Mouse (Mus musculus) C2C12 (cell line): ENCODE measurements around the gene Dhx32. TPM values are rescaled to one million over a fixed set of nuclear protein-coding genes. Genes with fewer than 3 reads are reported as not detected.

Source experiments
- H3K27me3 ChIP-seq: one replicate; pipeline ENCODE4 v1.6.1; 2011; ENCODE audit not compliant: control insufficient read depth, insufficient read depth, insufficient read length
- H3K36me3 ChIP-seq: one replicate; pipeline ENCODE4 v1.6.1; 2011; ENCODE audit not compliant: control insufficient read depth, insufficient read depth
- H3K4me3 ChIP-seq: one replicate; pipeline ENCODE4 v1.5.1; 2011; ENCODE audit warnings: mild to moderate bottlenecking, control low read depth; ENCODE audit not compliant: poor library complexity, insufficient read depth, severe bottlenecking
- H3K79me2 ChIP-seq: one replicate; pipeline ENCODE4 v1.6.1; 2011; ENCODE audit not compliant: control insufficient read depth, insufficient read depth
- H3K79me3 ChIP-seq: one replicate; pipeline ENCODE4 v1.6.1; 2011; ENCODE audit warnings: low read depth, control low read depth
- H3ac ChIP-seq: one replicate; pipeline ENCODE3; 2011; ENCODE audit warnings: low read depth; ENCODE audit not compliant: control insufficient read depth, insufficient read length
- CEBPB ChIP-seq: IDR thresholded peaks from one replicate; pipeline ENCODE4 v1.6.1; 2011; ENCODE audit warnings: low read depth, mild to moderate bottlenecking, control low read depth, moderate library complexity
- CTCF ChIP-seq: IDR thresholded peaks from one replicate; pipeline ENCODE4 v1.5.1; 2011; ENCODE audit not compliant: control insufficient read depth, insufficient read depth, insufficient read length
- FOSL1 ChIP-seq: IDR thresholded peaks from one replicate; pipeline ENCODE4 v1.8.0; 2011; ENCODE audit warnings: mild to moderate bottlenecking, low read length; ENCODE audit not compliant: poor library complexity, insufficient read depth, severe bottlenecking
- MAX ChIP-seq: IDR thresholded peaks from one replicate; pipeline ENCODE4 v1.6.1; 2011; ENCODE audit warnings: mild to moderate bottlenecking, control low read depth
- MYOD1 ChIP-seq: IDR thresholded peaks from one replicate; pipeline ENCODE4 v1.6.1; 2011; ENCODE audit warnings: low read depth; ENCODE audit not compliant: control insufficient read depth, insufficient read length
- MYOG ChIP-seq: IDR thresholded peaks from one replicate; pipeline ENCODE4 v1.6.1; 2011; ENCODE audit not compliant: control insufficient read depth, insufficient read length; ENCODE audit errors: extremely low read depth
- USF1 ChIP-seq: IDR thresholded peaks from one replicate; pipeline ENCODE4 v1.6.1; 2011; ENCODE audit warnings: low read depth, mild to moderate bottlenecking, control low read depth, moderate library complexity
- polyA plus RNA-seq: library from polyadenylated mRNA; unstranded; fragments of >200 nt; fragmentation: generic; extraction: Trizol; gene quantifications from one replicate; pipeline ENCODE4 v1.2.1, GENCODE M21; 2012; ENCODE audit warnings: missing spikeins

Dhx32 gene
- polyA plus RNA-seq, 1 experiment: 27.0 TPM

DNA sequence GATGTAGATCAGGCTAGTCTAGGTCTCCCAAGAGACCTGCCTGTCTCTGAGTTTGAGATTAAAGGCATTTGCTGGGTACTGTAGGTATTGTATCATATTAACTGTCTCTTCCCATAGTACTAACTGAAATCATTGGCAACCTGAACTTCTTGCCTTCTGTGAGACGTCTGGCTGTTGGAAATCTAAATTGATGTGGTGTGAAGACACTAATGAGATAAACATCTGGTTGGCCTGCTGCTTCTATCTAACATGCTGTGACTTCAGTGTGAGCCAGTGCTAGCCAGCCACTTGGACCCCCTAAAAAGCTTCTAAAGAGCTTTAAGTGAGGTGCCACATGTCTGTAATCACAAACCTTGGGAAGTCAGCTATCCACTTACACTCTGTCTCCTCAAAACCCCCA lies 10.2 kb upstream of the Dhx32 start:
- H3K36me3 ChIP-seq: no peaks in the 10 kb centered on the region

GRCm38 (mm10) chr7:133790608-133791229 lies 8.2 kb upstream of the Dhx32 start:
- H3K36me3 ChIP-seq: no peaks in the 10 kb centered on the region
- no peaks in the 10 kb centered on the region for H3K27me3 ChIP-seq
- H3K4me3 ChIP-seq: no peak overlapping the region
- H3K79me3 ChIP-seq: no peaks in the 10 kb centered on the region
- H3K79me2 ChIP-seq: no peaks in the 10 kb centered on the region
- TF ChIP-seq FOSL1 (no peak), MAX (no peak), CTCF (no peak), MYOD1 (no peak), CEBPB (no peak)
- no peak overlapping the region for H3ac ChIP-seq

More for the DNA sequence above, 10.2 kb upstream of the Dhx32 start:
- TF ChIP-seq MAX (no peak), FOSL1 (no peak), CTCF (no peak), CEBPB (no peak), USF1 (no peak), MYOD1 (no peak)
- no peak overlapping the region for H3K4me3 ChIP-seq
- peak overlapping the region; percentile 15 for H3ac ChIP-seq
- H3K79me3 ChIP-seq: no peaks in the 10 kb centered on the region
- no peaks in the 10 kb centered on the region for H3K79me2 ChIP-seq
- H3K27me3 ChIP-seq: no peaks in the 10 kb centered on the region

- Histone ChIP-seq H3K27me3 (no peaks in the 10 kb centered on the region), H3K79me2 (no peaks in the 10 kb centered on the region)
These were observed 7.6 kb upstream of the Dhx32 start for GRCm38 (mm10) chr7:133790171-133790570.

DNA sequence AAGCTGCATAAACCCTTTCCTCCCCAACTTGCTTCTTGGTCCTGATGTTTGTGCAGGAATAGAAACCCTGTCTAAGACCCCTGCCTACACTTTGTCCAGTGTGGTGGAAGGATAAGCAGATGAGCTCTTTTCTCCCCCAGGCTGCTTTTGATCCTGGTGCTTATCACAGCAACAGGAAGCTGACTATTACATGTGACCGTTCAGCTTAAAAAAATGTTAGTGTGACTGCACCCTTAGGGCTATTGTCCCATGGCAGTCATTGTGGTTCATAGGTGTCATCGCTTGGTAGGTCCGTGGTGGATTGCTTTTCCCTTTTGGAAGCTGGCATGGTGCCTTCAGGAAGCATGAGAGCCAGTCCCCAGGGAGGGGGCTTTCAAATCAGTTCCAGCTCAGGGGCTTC lies 5.6 kb upstream of the Dhx32 start:
- no peak overlapping the region for H3K4me3 ChIP-seq
- H3ac ChIP-seq: no peak overlapping the region
- TF ChIP-seq MYOG: no peak
- TF ChIP-seq MYOD1: no peak
- TF ChIP-seq FOSL1: no peak
- no peak for TF ChIP-seq USF1
- no peak for TF ChIP-seq MAX
- H3K79me2 ChIP-seq: no peaks in the 10 kb centered on the region
- no peaks in the 10 kb centered on the region for H3K79me3 ChIP-seq
- H3K36me3 ChIP-seq: no peaks in the 10 kb centered on the region
- no peaks in the 10 kb centered on the region for H3K27me3 ChIP-seq

More at GRCm38 (mm10) chr7:133790171-133790570, 7.6 kb upstream of the Dhx32 start:
- Histone ChIP-seq H3ac (no peak overlapping the region), H3K4me3 (no peak overlapping the region), H3K79me3 (no peaks in the 10 kb centered on the region), H3K36me3 (no peaks in the 10 kb centered on the region)
- TF ChIP-seq FOSL1 (no peak), MAX (no peak), CEBPB (no peak), USF1 (no peak), MYOD1 (no peak), CTCF (no peak), MYOG (no peak)

DNA sequence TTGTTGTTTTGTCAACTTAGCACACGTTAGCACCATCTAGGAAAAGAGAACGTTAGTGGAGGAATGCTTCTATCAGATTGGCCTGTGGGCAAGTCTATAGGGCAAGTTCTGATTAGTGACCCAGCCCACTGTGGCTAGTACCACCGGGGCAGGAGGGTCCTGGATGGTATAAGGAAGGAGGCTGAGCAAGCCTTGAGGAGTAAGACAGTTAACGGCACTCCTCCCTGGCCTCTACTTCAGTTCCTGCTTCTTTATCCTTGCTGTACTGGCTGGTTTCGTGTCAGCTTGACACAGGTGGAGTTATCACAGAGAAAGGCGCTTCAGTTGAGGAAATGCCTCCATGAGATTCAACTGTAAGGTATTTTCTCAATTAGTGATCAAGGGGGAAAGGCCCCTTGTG lies 5.0 kb upstream of the Dhx32 start:
- Histone ChIP-seq H3K36me3 (no peaks in the 10 kb centered on the region), H3K4me3 (no peak overlapping the region), H3K79me2 (no peaks in the 10 kb centered on the region), H3K27me3 (no peaks in the 10 kb centered on the region), H3ac (no peak overlapping the region), H3K79me3 (no peaks in the 10 kb centered on the region)
- no peak for TF ChIP-seq FOSL1
- no peak for TF ChIP-seq CTCF
- no peak for TF ChIP-seq MAX
- TF ChIP-seq MYOD1: no peak

GRCm38 (mm10) chr7:133781991-133782390 lies 535 bp downstream of the Dhx32 start:
- TF ChIP-seq MYOD1 (no peak), MAX (no peak), CTCF (no peak), CEBPB (no peak), USF1 (no peak), MYOG (no peak), FOSL1 (no peak)
- Histone ChIP-seq H3ac (no peak overlapping the region), H3K4me3 (no peak overlapping the region), H3K79me2 (no peaks in the 10 kb centered on the region), H3K36me3 (no peaks in the 10 kb centered on the region), H3K27me3 (no peaks in the 10 kb centered on the region), H3K79me3 (no peaks in the 10 kb centered on the region)
